Mouse (Mus musculus): Measurements from ENCODE around the gene Copb1. TPM values are rescaled to one million over a fixed set of nuclear protein-coding genes. Genes with fewer than 3 reads are reported as not detected.
A peak's percentile ranks its signal among the peaks of the same experiment; 100 is the strongest.

Gene Copb1
- polyA plus RNA-seq, 1 experiment = 121 TPM

GRCm38 (mm10) chr7:114192581-114192980, 61.9 kb downstream of the Copb1 start:
- no peak overlapping the region for H3K27ac ChIP-seq (ENCODE audit: insufficient read depth, low read length)
- H3K4me1 ChIP-seq (ENCODE audit: control insufficient read depth, insufficient read depth, low read length) = peaks cover 2% of the 10 kb centered on the region
- H3K9me3 ChIP-seq (replicated peaks; ENCODE audit: control insufficient read depth, insufficient read depth, low read length, poor library complexity, severe bottlenecking) = no peaks in the 10 kb centered on the region
- TF ChIP-seq CTCF (IDR thresholded peaks at IDR 0.05; ENCODE audit: low read depth, low read length) (no peak), POLR2A (IDR thresholded peaks at IDR 0.05; ENCODE audit: insufficient read depth, low read length) (no peak), EP300 (IDR thresholded peaks at IDR 0.05; ENCODE audit: insufficient read depth, low read depth, low read length) (no peak)
- no peak overlapping the region for H3K4me3 ChIP-seq (ENCODE audit: low read depth, low read length)
- no peak overlapping the region for H3K9ac ChIP-seq (ENCODE audit: low read depth, poor library complexity, severe bottlenecking)
- H3K36me3 ChIP-seq (ENCODE audit: control insufficient read depth, insufficient read depth, low read length, poor library complexity, severe bottlenecking) = no peaks in the 10 kb centered on the region
- no peaks in the 10 kb centered on the region; the same call in 1 of the 2 replicates for H3K27me3 ChIP-seq (ENCODE audit: control insufficient read depth, insufficient read depth, low read length, poor library complexity, severe bottlenecking)

- H3K36me3 ChIP-seq (ENCODE audit: control insufficient read depth, insufficient read depth, low read length, poor library complexity, severe bottlenecking) = no peaks in the 10 kb centered on the region
- H3K9me3 ChIP-seq (replicated peaks; ENCODE audit: control insufficient read depth, insufficient read depth, low read length, poor library complexity, severe bottlenecking) = peaks cover 3% of the 10 kb centered on the region; the same call in 1 of the 2 replicates
- no peak overlapping the region for H3K4me3 ChIP-seq (ENCODE audit: low read depth, low read length)
- no peak overlapping the region for H3K27ac ChIP-seq (ENCODE audit: insufficient read depth, low read length)
- H3K4me1 ChIP-seq (ENCODE audit: control insufficient read depth, insufficient read depth, low read length) = no peaks in the 10 kb centered on the region
- no peaks in the 10 kb centered on the region for H3K27me3 ChIP-seq (ENCODE audit: control insufficient read depth, insufficient read depth, low read length, poor library complexity, severe bottlenecking)
- TF ChIP-seq POLR2A (IDR thresholded peaks at IDR 0.05; ENCODE audit: insufficient read depth, low read length) (no peak), CTCF (IDR thresholded peaks at IDR 0.05; ENCODE audit: low read depth, low read length) (no peak), EP300 (IDR thresholded peaks at IDR 0.05; ENCODE audit: insufficient read depth, low read depth, low read length) (no peak)
- no peak overlapping the region for H3K9ac ChIP-seq (ENCODE audit: low read depth, poor library complexity, severe bottlenecking)
Observed at GRCm38 (mm10) chr7:114183416-114183815, 71.1 kb downstream of the Copb1 start.

- Histone ChIP-seq H3K4me1 (ENCODE audit: control insufficient read depth, insufficient read depth, low read length) (no peaks in the 10 kb centered on the region), H3K9ac (ENCODE audit: low read depth, poor library complexity, severe bottlenecking) (no peak overlapping the region), H3K27ac (ENCODE audit: insufficient read depth, low read length) (no peak overlapping the region), H3K27me3 (ENCODE audit: control insufficient read depth, insufficient read depth, low read length, poor library complexity, severe bottlenecking) (no peaks in the 10 kb centered on the region), H3K4me3 (ENCODE audit: low read depth, low read length) (no peak overlapping the region), H3K36me3 (ENCODE audit: control insufficient read depth, insufficient read depth, low read length, poor library complexity, severe bottlenecking) (no peaks in the 10 kb centered on the region), H3K9me3 (replicated peaks; ENCODE audit: control insufficient read depth, insufficient read depth, low read length, poor library complexity, severe bottlenecking) (peaks cover 3% of the 10 kb centered on the region; the same call in 1 of the 2 replicates)
- no peak for TF ChIP-seq CTCF (IDR thresholded peaks at IDR 0.05; ENCODE audit: low read depth, low read length)
- no peak for TF ChIP-seq EP300 (IDR thresholded peaks at IDR 0.05; ENCODE audit: insufficient read depth, low read depth, low read length)
- no peak for TF ChIP-seq POLR2A (IDR thresholded peaks at IDR 0.05; ENCODE audit: insufficient read depth, low read length)
Observed at GRCm38 (mm10) chr7:114182708-114183107, 71.8 kb downstream of the Copb1 start.

- H3K9ac ChIP-seq (ENCODE audit: low read depth, poor library complexity, severe bottlenecking) = no peak overlapping the region
- no peak for TF ChIP-seq POLR2A (IDR thresholded peaks at IDR 0.05; ENCODE audit: insufficient read depth, low read length)
- TF ChIP-seq EP300 (IDR thresholded peaks at IDR 0.05; ENCODE audit: insufficient read depth, low read depth, low read length) = peak; percentile 16; the same call in 1 of the 2 replicates
- TF ChIP-seq CTCF (IDR thresholded peaks at IDR 0.05; ENCODE audit: low read depth, low read length) = no peak
- H3K4me1 ChIP-seq (ENCODE audit: control insufficient read depth, insufficient read depth, low read length) = no peaks in the 10 kb centered on the region
Observed at GRCm38 (mm10) chr7:114181391-114181790, 73.1 kb downstream of the Copb1 start.

GRCm38 (mm10) chr7:114176588-114176987, 77.9 kb downstream of the Copb1 start:
- H3K27me3 ChIP-seq (ENCODE audit: control insufficient read depth, insufficient read depth, low read length, poor library complexity, severe bottlenecking) = no peaks in the 10 kb centered on the region
- H3K4me3 ChIP-seq (ENCODE audit: low read depth, low read length) = no peak overlapping the region
- H3K36me3 ChIP-seq (ENCODE audit: control insufficient read depth, insufficient read depth, low read length, poor library complexity, severe bottlenecking) = no peaks in the 10 kb centered on the region
- H3K4me1 ChIP-seq (ENCODE audit: control insufficient read depth, insufficient read depth, low read length) = peaks cover under 1% of the 10 kb centered on the region
- no peak for TF ChIP-seq POLR2A (IDR thresholded peaks at IDR 0.05; ENCODE audit: insufficient read depth, low read length)
- no peak overlapping the region for H3K27ac ChIP-seq (ENCODE audit: insufficient read depth, low read length)
- H3K9me3 ChIP-seq (replicated peaks; ENCODE audit: control insufficient read depth, insufficient read depth, low read length, poor library complexity, severe bottlenecking) = peaks cover 3% of the 10 kb centered on the region; the same call in 1 of the 2 replicates
- no peak overlapping the region for H3K9ac ChIP-seq (ENCODE audit: low read depth, poor library complexity, severe bottlenecking)

More at GRCm38 (mm10) chr7:114181391-114181790, 73.1 kb downstream of the Copb1 start:
- no peak overlapping the region for H3K4me3 ChIP-seq (ENCODE audit: low read depth, low read length)
- no peaks in the 10 kb centered on the region for H3K36me3 ChIP-seq (ENCODE audit: control insufficient read depth, insufficient read depth, low read length, poor library complexity, severe bottlenecking)
- H3K27ac ChIP-seq (ENCODE audit: insufficient read depth, low read length) = no peak overlapping the region
- H3K9me3 ChIP-seq (replicated peaks; ENCODE audit: control insufficient read depth, insufficient read depth, low read length, poor library complexity, severe bottlenecking) = no peaks in the 10 kb centered on the region
- H3K27me3 ChIP-seq (ENCODE audit: control insufficient read depth, insufficient read depth, low read length, poor library complexity, severe bottlenecking) = no peaks in the 10 kb centered on the region

- Histone ChIP-seq H3K27me3 (ENCODE audit: control insufficient read depth, insufficient read depth, low read length, poor library complexity, severe bottlenecking) (no peaks in the 10 kb centered on the region), H3K36me3 (ENCODE audit: control insufficient read depth, insufficient read depth, low read length, poor library complexity, severe bottlenecking) (no peaks in the 10 kb centered on the region), H3K4me3 (ENCODE audit: low read depth, low read length) (no peak overlapping the region), H3K27ac (ENCODE audit: insufficient read depth, low read length) (peak overlapping the region; percentile 88), H3K4me1 (ENCODE audit: control insufficient read depth, insufficient read depth, low read length) (peaks cover 5% of the 10 kb centered on the region), H3K9ac (ENCODE audit: low read depth, poor library complexity, severe bottlenecking) (no peak overlapping the region), H3K9me3 (replicated peaks; ENCODE audit: control insufficient read depth, insufficient read depth, low read length, poor library complexity, severe bottlenecking) (peaks cover 3% of the 10 kb centered on the region; the same call in 1 of the 2 replicates)
- TF ChIP-seq EP300 (IDR thresholded peaks at IDR 0.05; ENCODE audit: insufficient read depth, low read depth, low read length) (peak; percentile 25; the same call in 1 of the 2 replicates), POLR2A (IDR thresholded peaks at IDR 0.05; ENCODE audit: insufficient read depth, low read length) (no peak)
Observed at GRCm38 (mm10) chr7:114171354-114172097, 83.0 kb downstream of the Copb1 start.

Data from ES-Bruce4 (cell line).